Mouse (Mus musculus) hindbrain, embryonic 14.5 days (tissue): ENCODE measurements at regions not wholly inside any gene's neighbourhood (a gene's known extent, or its start where the extent isn't known, plus 50 kb on each side); places are given as distances from the start of the nearest gene placed in this dataset.

Source experiments
- ATAC-seq: fragments of 200-750 bp; cut with Nextera tagmentation; 2 replicates; pipeline ENCODE4 v1.8.0; 2017; ENCODE audit warnings: moderate number of reproducible peaks, mild to moderate bottlenecking, moderate TSS enrichment, moderate library complexity; ENCODE audit not compliant: low FRiP score
- DNase-seq: peaks from one replicate; pipeline ENCODE4 v3.0.0-alpha.2; 2015; ENCODE audit warnings: low spot score
- H3K27ac ChIP-seq: fragments of 300-500 bp; sonication (generic); 2 replicates; pipeline ENCODE4 v1.5.1; 2014; ENCODE audit warnings: mild to moderate bottlenecking, moderate library complexity
- H3K27me3 ChIP-seq: fragments of 300-500 bp; sonication (generic); 2 replicates; pipeline ENCODE4 v1.6.1; 2014; ENCODE audit warnings: mild to moderate bottlenecking, low read length, mixed read lengths; ENCODE audit not compliant: control insufficient read depth, insufficient read depth
- H3K36me3 ChIP-seq: fragments of 300-500 bp; sonication (generic); replicated peaks from 2 replicates; pipeline ENCODE4 v1.6.1; 2014; ENCODE audit not compliant: control insufficient read depth, insufficient read depth
- H3K4me1 ChIP-seq: fragments of 300-500 bp; sonication (generic); replicated peaks from 2 replicates; pipeline ENCODE4 v1.6.1; 2014; ENCODE audit warnings: antibody characterized with exemption, low read length, mixed read lengths; ENCODE audit not compliant: control insufficient read depth, insufficient read depth
- H3K4me2 ChIP-seq: fragments of 300-500 bp; sonication (generic); replicated peaks from 2 replicates; pipeline ENCODE4 v1.6.1; 2014; ENCODE audit warnings: mild to moderate bottlenecking, moderate library complexity
- H3K4me3 ChIP-seq: fragments of 300-500 bp; sonication (generic); replicated peaks from 2 replicates; pipeline ENCODE4 v1.5.1; 2014; ENCODE audit warnings: mild to moderate bottlenecking, low read length
- H3K9ac ChIP-seq: fragments of 300-500 bp; sonication (generic); 2 replicates; pipeline ENCODE4 v1.6.1; 2014
- H3K9me3 ChIP-seq: fragments of 300-500 bp; sonication (generic); 2 replicates; pipeline ENCODE4 v1.6.1; 2016; ENCODE audit warnings: low read length; ENCODE audit not compliant: control insufficient read depth
- WGBS: fragments of 180-500 bp; shearing (Covaris S2); extraction: QIAGEN DNeasy Blood & Tissue Kit; methylation state at CpG from one replicate; pipeline ENCODE4 v1.1.7; 2014; 5-methylcytosine and 5-hydroxymethylcytosine counted together

- DNase-seq (no peak), ATAC-seq (no peak)
- Histone ChIP-seq H3K4me3 (no peak overlapping the region), H3K27me3 (no peaks in the 10 kb centered on the region), H3K9me3 (no peaks in the 10 kb centered on the region), H3K27ac (no peak overlapping the region), H3K9ac (no peak overlapping the region), H3K36me3 (no peaks in the 10 kb centered on the region), H3K4me2 (no peak overlapping the region), H3K4me1 (no peaks in the 10 kb centered on the region)
- 66% methylated on average over 1 of the region's 1 CpGs for WGBS
Measured at GRCm38 (mm10) chr1:193551340-193551739, 181.2 kb upstream of the Camk1g start.

- Histone ChIP-seq H3K4me3 (no peak overlapping the region), H3K27ac (no peak overlapping the region), H3K9ac (no peak overlapping the region), H3K27me3 (no peaks in the 10 kb centered on the region), H3K4me1 (no peaks in the 10 kb centered on the region), H3K36me3 (no peaks in the 10 kb centered on the region), H3K9me3 (no peaks in the 10 kb centered on the region), H3K4me2 (no peak overlapping the region)
- DNase-seq (no peak), ATAC-seq (no peak)
- WGBS = 36% methylated on average over 2 of the region's 2 CpGs
Measured at GRCm38 (mm10) chr1:193550761-193551160, 180.7 kb upstream of the Camk1g start.

- WGBS = 77% methylated on average over 2 of the region's 2 CpGs
- no peak for ATAC-seq
- H3K9ac ChIP-seq = no peak overlapping the region
Measured at GRCm38 (mm10) chr1:193547356-193547755, 177.3 kb upstream of the Camk1g start.

GRCm38 (mm10) chr1:193546044-193546432 lies 175.9 kb upstream of the Camk1g start:
- Histone ChIP-seq H3K27ac (no peak overlapping the region), H3K27me3 (no peaks in the 10 kb centered on the region), H3K36me3 (no peaks in the 10 kb centered on the region), H3K4me2 (no peak overlapping the region), H3K4me3 (no peak overlapping the region), H3K9me3 (no peaks in the 10 kb centered on the region), H3K4me1 (peaks cover 9% of the 10 kb centered on the region), H3K9ac (no peak overlapping the region)
- 91% methylated on average over 2 of the region's 2 CpGs for WGBS
- DNase-seq = no peak
- no peak for ATAC-seq

More at GRCm38 (mm10) chr1:193547356-193547755, 177.3 kb upstream of the Camk1g start:
- Histone ChIP-seq H3K4me3 (no peak overlapping the region), H3K27me3 (no peaks in the 10 kb centered on the region), H3K36me3 (no peaks in the 10 kb centered on the region), H3K4me1 (0 out of 2 replicates have a peak, but pooled peaks cover 1% of the 10 kb centered on the region), H3K9me3 (no peaks in the 10 kb centered on the region), H3K4me2 (no peak overlapping the region), H3K27ac (no peak overlapping the region)
- no peak for DNase-seq

GRCm38 (mm10) chr1:193545406-193546043 lies 175.4 kb upstream of the Camk1g start:
- DNase-seq (no peak), ATAC-seq (no peak)
- Histone ChIP-seq H3K4me1 (peaks cover 9% of the 10 kb centered on the region), H3K27ac (no peak overlapping the region), H3K4me3 (no peak overlapping the region), H3K4me2 (no peak overlapping the region), H3K36me3 (no peaks in the 10 kb centered on the region), H3K9me3 (no peaks in the 10 kb centered on the region), H3K9ac (no peak overlapping the region), H3K27me3 (no peaks in the 10 kb centered on the region)
- WGBS = 45% methylated on average over 4 of the region's 4 CpGs

- Histone ChIP-seq H3K9ac (no peak overlapping the region), H3K4me1 (peaks cover 9% of the 10 kb centered on the region), H3K27me3 (no peaks in the 10 kb centered on the region), H3K9me3 (no peaks in the 10 kb centered on the region), H3K36me3 (no peaks in the 10 kb centered on the region), H3K27ac (no peak overlapping the region), H3K4me3 (no peak overlapping the region), H3K4me2 (no peak overlapping the region)
- ATAC-seq = no peak
- DNase-seq = no peak
Measured at GRCm38 (mm10) chr1:193544804-193545203, 174.7 kb upstream of the Camk1g start.

GRCm38 (mm10) chr1:193543834-193544233 lies 173.7 kb upstream of the Camk1g start:
- 85% methylated on average over 3 of the region's 3 CpGs for WGBS
- H3K9ac ChIP-seq = no peak overlapping the region
- H3K36me3 ChIP-seq = no peaks in the 10 kb centered on the region
- no peak overlapping the region for H3K27ac ChIP-seq
- no peaks in the 10 kb centered on the region for H3K27me3 ChIP-seq
- DNase-seq (no peak), ATAC-seq (no peak)
- peaks cover 9% of the 10 kb centered on the region for H3K4me1 ChIP-seq
- H3K4me2 ChIP-seq = no peak overlapping the region
- H3K4me3 ChIP-seq = no peak overlapping the region
- no peaks in the 10 kb centered on the region for H3K9me3 ChIP-seq

GRCm38 (mm10) chr1:193543284-193543683 lies 173.2 kb upstream of the Camk1g start:
- DNase-seq (no peak), ATAC-seq (no peak)
- H3K36me3 ChIP-seq = no peaks in the 10 kb centered on the region
- H3K27me3 ChIP-seq = no peaks in the 10 kb centered on the region
- H3K4me3 ChIP-seq = no peak overlapping the region
- no peaks in the 10 kb centered on the region for H3K9me3 ChIP-seq
- no peak overlapping the region for H3K27ac ChIP-seq
- no peak overlapping the region for H3K4me2 ChIP-seq
- 51% methylated on average over 4 of the region's 4 CpGs for WGBS
- peaks cover 9% of the 10 kb centered on the region for H3K4me1 ChIP-seq
- no peak overlapping the region for H3K9ac ChIP-seq

- H3K4me3 ChIP-seq = no peak overlapping the region
- H3K36me3 ChIP-seq = no peaks in the 10 kb centered on the region
- ATAC-seq (no peak), DNase-seq (peak; percentile 41)
- H3K9ac ChIP-seq = no peak overlapping the region
- peak overlapping the region; percentile 10 for H3K27ac ChIP-seq
- peaks cover 9% of the 10 kb centered on the region for H3K4me1 ChIP-seq
- WGBS = 21% methylated on average over 13 of the region's 13 CpGs
- H3K9me3 ChIP-seq = no peaks in the 10 kb centered on the region
- H3K4me2 ChIP-seq = peak overlapping the region; percentile 38
- H3K27me3 ChIP-seq = no peaks in the 10 kb centered on the region
Measured at GRCm38 (mm10) chr1:193541934-193542580, 172.0 kb upstream of the Camk1g start.
